Mouse (Mus musculus) natural killer cell, adult 2 months (primary cell): ENCODE results near the gene Nme8.
A peak's percentile ranks its signal among the peaks of the same experiment; 100 is the strongest.

Source experiments
- DNase-seq, 2 experiments: peaks; one replicate each; pipeline ENCODE4 v3.0.0; 2022; ENCODE audit warnings: low spot score in 2 of 2

Gene Nme8

DNA sequence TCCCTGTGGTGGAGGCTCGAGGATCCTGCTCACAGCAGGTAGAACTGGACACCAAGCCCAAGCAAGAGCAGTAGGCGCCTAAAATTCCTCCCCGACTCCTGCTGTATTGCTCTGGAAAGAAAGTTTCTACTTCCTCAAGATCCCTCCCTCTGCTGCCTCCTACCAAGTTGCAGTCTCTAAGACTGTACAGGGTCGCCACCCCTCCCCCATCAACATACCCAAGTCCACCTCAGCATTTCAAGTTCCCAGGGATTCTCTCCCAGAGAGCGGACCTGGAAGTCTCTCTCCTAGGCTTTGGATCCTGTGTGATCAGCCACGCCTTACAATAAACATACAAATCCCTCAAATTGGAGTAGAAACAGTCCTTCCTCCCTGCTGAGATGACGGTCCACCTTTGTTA, at the start of gene Nme8:
Nme8 (minus strand) TSS at position 5 of the 400 bp plus-strand sequence.
- DNase-seq: no peak

DNA sequence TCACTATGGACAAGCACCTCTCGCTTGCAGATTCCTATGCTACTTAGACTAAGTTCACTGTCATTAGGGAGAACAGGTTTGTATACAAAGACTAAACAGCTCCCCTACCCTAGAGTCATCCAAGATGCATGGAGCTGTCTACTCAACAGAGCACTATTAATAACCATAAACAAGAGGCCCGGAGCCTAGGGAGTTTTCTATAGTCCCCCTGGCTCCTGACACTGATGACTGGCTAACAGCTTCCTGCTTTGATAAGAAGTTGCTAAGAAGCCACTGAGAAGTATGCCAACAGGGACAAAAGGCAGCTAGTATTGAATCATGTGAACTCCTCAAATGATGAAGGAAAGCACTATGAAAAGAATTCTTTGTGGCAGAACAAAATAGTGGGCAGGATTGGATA, 48.1 kb upstream of the Nme8 start:
- no peak for DNase-seq

DNA sequence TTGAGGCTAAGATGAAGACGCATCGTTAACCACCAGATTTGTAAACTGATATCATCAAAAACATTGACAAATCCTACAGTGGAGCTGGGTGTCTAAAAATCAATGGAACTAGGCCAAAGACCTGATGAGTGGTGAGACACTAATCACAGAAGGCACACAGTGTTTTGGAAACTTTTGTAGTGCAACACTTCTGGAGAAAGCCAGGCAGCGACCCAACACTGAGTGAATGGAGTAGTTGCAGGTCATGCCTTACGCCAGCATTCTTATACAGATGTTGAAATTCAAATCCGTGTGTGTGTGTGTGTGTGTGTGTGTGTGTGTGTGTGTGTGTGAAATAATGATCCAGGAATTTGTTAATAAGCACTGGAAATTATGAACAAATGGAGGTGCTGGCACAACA, 46.9 kb upstream of the Nme8 start:
- DNase-seq: no peak

DNA sequence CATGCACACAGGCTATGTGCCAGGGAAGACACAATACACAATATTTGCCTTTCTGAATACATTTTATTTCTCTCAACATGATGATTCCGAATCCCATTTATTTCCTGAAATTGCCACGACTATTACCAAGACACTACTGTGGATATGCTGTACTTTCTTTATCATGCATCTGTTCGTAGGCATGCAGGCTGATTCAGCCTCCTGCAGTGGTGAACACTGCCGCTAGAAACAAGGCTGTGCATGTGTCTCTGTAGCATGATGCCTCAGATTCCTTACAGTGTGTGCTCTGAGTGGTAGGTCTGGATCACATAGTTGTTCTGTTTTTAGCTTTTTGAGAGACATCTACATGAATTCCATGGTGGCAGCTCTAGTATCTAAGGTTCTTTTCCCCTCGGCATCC, 37.0 kb upstream of the Nme8 start:
- DNase-seq: no peak

DNA sequence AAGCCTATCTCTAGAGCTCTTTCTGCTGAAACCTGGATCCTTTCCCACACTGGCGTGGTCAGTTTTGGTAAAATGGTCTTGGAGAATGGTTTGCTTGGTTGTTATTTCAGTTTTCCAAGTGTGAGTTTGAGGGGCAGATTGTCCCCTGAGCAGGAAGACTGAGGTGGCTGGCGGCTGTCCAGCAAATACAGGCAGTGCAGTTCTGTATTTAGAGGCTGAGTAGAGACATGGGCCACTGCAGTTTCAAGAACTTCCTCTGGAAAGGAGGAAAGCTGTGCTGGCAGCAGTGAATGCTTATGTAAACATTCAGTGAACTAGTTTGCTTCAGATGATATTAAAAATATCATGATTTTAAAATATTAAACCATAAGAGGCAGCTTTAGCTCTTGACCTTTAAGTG, 33.2 kb upstream of the Nme8 start:
- no peak for DNase-seq

DNA sequence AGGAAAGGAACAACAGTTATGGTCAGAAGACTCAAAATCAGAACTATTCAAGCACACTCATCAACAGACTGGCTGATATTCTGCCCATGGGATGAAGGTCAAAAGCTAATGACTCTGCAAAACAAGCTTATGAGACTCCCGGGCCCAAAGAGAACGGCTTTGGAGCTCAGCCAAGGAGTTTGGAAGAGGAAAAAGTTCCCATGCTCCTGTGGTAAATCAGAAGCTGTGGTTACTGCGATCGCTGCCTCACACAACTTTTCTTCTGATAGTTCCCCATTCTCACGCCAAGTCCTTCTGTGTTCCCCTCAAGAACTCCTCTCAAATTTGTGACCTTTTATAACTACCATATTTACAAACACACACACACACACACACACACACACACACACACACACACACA, 21.4 kb upstream of the Nme8 start:
- no peak for DNase-seq

DNA sequence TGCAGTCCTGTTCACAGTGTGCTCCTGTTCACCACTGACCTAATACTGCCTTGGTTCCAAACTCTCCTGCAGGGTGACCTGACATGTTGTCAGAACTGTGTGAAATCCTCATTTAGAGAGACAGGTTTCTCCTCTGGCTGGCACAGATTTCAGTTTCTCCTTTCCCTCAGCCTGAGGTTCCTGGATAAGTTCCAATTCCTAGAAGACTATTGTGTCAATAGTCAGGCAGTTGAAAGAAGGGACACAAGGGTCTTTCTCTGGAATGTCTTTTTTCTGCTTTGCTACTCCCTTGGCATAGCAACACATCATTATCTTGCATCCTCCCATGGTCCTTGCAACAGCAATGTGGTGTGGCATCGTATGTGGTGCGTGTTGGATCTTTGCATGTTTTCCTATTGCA, 19.6 kb upstream of the Nme8 start:
- no peak for DNase-seq

DNA sequence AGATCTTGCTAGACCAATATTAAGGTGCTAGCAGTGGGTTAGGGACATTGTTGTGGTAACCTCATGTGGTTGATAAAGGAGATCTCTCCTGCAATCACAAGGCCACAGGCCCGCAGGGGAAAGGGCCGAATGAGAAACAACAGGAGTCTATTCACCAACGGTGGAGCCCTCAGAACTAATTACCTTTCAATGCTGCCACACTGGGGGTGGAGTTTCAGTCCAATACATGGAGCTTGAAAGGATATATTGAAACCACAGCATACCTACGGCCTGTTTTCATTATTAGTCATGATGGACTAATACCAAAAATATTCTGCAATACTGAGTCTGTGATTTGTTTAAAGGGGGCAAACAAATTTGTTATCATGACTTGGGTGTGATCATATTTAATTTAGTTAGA, 6.2 kb upstream of the Nme8 start:
- DNase-seq: no peak

DNA sequence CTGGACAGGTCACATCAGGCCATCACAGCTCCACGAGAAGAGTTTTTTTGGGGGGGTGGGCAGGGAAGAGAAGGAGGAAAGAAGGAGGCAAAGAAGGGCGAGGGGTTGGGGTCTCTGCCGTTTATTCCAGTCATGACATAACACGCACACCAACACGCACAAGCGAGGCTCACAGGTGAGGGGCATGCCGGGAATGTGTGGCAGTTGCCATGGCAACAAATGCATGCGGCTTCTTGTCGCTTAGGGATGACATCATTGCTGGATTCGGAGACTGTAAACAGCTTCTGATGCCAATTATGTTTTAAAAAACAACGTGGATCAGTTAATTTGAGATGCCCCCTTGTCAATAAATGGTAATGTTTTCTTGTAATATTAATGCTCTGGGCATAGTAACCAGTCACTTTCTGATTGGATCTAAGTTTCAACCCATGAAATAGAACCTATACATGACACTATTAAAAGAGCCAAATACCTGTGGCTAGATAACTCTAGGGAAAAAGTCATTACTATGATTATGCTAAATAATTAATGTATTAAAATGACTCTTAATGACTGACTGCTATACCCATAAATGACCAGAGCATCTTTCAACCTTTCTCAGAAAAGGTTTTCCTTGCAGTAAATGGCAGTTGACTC, 4.0 kb upstream of the Nme8 start:
- DNase-seq: no peak

DNA sequence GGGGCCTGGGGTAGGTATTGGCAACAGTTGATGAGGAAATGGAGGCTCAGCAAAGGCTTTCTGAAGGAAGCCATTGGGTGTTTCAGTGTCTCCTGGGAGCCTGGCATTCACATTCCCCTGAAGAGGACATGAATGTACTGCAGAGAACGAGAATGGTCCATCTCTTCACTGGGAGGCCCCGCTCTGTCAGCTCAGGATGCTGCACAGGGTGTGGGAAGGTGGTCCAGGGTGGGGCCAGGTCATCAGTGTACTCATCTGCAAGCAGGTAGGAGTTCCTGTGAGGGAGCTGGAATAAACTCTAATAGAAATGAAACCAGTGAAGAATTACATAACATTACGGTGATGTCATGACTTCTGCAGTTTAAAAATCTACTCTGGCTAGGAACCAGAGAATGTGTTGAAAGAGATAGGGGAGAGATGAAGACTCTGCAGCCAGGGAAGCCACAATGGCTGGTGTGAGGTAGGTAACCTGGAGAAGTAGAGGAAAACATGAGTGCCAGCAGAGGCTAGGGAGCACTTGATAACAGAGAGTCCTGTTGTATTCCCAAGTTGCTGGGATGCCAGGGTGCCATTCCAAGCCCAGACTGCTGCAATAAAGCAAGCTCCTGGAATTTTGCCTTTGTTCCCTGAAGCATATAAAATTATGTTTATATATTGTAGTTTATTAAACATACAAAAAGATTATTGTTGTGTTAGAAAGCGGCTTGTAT, 3.3 kb upstream of the Nme8 start:
- DNase-seq: no peak

DNA sequence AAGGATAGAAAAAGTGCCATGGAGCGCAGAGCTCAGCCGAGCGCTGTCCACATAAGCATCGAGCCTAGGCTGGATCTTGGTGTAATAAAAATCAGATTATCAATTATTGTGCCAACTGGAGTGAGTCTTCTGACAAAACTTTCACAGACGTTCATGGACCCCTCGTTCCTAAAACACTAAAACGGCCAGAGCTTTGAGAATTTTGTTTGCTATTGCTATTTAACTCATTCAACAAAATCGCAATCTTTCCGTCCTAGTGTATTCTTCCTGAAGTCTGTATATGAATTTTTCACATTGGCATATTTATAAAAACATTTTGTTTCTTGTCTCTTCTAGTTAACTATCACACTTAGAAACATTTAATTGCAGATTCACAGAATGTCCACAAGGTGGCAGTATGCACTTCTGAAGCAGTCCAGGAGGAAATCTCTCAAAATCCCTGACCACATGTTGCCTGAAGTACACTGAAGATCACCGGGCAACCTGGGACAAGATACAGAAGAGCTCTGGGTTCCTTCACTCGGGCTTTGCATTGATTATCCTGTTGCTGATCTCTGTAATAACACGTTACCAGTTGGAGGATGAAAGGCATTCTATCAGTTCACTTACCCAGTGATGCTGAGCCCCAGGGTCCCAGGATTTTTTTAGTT, 1.1 kb upstream of the Nme8 start:
- no peak for DNase-seq

DNA sequence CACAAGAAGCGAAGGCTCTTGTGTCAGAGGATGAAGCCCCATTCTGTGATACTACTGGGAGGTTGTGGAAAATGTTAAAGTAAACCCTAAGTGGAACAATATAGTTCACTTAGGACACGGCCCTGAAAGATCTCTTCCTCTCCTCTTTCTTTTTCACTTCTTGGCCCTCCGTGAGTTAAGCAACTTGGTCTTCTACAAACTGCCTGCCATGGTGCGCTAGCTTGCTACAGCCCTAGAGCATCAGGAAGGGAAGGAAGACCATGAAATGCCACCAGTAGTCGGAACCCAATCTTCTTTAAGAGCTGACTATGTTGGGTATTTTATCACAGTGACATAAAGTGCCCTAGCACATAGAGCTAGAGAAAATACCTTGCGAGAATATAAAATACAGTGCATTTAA, 7.2 kb downstream of the Nme8 start:
- no peak for DNase-seq

DNA sequence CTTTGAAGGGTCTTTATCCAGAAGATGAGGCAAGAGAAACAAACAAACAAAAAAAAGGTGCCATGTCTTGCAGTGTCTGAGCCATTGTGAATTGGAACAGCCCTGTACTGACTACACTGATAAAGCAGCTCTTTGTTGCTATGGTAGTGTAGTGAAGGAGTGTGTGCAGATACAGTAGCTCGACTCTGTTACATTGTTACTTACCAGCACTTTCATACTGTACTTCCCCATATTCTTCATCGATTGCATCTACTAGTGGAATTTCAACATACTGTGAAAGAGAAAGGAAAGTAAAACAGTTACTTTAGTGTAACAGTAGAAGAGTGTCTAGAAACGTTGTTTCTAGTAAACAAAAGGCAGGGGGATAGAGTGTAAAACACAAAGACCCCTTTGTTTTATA, 7.6 kb downstream of the Nme8 start:
- DNase-seq: no peak

DNA sequence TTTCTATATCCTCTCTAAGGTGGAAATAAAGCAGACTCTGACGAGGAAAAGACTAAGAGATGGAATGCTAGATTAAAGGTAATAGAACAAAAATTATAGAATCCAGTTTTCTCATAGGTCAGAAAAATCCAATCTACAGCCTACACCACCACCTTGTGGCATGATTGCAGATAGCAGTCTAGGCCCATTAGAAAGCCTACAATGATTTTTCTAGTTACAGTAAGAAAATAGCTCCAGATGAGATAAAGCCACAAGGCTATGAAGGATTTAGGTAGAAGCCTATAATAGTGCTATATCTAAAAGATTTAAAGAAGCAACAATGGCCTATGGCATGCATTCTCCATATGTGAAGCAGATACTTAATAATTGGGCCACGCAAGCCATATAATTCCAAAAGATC, 13.6 kb downstream of the Nme8 start:
- DNase-seq: peak in 1 of 2 experiments; percentile 11

DNA sequence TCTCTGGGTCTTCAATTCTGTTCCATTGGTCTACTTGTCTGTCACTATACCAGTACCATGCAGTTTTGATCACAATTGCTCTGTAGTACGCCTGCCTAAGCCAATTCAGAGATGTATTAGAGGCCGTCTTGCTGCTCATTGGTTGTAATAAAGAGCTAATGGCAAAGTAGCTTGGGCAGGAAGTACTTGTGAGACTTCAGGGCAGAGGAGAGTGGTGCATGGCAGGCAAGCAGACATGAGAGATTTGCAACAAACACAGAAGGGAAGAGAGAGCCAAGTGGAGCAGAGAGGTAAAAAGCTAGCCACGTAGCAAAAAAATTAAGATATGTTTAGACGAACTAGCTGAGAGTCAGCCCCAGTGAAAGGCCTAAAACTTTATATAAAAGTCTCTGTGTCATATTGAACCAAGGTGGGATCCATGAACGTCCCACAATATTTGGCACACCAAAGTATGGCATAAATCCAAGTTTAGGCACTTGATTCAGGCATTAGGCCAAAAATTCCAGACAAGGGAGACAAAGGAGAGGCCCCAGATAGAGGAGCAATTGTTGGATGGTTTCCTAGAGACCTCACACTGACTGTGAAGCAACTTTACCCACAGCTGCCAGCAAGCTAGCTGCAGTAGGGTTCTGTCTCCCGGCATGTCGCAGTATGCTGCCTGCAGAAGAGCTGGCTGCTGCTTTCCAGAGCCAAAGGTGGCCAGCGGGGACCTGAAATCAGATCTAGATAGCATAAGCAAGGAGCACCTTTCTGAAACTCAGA, 14.5 kb downstream of the Nme8 start:
- no peak for DNase-seq

DNA sequence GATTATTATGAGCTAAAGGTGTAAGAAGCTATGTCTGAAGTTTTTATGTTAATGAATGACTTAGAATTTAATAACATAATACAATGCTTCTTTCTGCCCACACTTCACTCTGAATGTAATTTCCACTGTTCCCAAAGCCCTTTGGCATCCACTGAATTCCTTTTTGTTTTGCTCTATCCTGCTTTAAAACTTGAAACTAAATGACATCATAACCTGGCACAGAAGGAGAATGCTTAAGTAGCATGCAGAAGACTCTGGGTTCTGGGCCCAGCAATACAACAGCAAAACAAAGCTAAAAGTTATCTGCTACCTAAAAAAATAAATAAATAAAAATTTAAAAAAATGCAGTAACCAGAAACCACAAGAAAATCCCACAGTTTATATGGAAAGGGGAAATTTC, 23.0 kb downstream of the Nme8 start:
- no peak for DNase-seq

DNA sequence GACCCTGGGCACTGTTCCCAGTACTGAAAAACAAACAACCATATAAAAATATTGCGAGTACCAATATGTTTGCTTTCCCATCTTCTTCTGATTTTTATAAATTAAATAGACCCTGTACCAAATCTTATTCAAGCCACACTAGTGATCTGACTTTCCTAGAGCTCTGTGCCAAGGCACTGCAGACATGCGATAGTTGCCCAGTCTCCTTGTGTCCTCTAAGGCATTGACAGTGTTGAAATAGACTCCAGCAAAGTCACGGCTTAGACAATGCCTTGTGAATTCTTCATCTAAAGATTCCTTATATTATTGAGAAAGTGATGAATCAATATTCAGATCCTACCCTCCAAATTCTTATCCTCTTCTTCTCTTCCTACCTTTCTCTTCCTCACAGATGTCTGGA, 23.6 kb downstream of the Nme8 start:
- no peak for DNase-seq

DNA sequence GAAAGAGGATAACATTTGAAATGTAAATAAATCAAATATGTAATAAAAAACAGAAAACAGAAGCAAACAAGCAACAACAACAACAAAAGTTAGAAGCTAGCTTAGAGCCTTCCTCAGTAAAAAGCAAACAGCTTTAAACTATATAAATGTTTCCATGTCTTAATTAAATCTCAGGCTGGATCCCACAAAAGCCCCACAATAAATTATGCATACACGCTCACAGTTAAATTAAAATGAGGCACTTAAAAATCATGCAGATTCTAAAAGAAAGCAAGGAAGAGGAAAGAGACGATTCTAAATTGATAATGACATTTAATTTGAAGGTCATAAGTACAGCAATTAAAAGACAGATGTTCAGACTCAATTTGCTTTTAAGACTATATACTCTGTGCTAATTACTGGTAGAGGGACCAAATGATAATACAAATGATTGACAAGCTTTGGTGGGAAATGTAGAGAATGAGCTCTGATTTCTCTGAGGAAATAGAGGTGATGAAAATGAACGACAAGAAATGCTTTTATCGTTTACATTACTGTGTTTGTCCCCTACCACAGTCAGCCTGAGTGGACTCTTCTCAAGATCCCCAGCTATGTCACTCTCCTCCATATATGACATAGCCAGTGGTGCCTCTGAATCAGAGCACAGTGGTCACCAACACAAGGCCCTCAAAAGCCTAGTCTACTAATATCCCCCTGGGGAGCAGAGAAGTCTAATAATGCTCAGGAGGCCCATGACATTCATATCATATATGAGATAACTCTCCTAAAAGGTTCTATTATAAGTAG, 29.0 kb downstream of the Nme8 start:
- DNase-seq: no peak

DNA sequence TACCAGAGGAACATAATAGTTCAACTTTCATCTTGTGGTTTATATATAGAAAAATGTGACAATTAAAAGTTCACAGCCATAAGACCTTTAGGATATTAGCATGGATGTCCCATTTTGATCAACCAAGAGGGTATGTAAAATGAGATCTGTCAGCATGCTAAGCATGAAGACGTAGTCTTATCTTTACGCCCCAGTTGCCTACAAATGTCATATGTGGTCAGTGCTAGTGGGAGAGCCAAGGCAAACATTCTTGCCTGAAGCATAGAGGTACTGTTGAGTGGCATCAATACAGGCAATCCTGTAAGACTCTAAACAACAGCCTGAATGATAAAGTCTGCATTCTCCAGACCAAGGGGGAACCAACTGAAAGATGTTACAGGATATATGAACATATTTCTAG, 45.2 kb downstream of the Nme8 start:
- DNase-seq: no peak

DNA sequence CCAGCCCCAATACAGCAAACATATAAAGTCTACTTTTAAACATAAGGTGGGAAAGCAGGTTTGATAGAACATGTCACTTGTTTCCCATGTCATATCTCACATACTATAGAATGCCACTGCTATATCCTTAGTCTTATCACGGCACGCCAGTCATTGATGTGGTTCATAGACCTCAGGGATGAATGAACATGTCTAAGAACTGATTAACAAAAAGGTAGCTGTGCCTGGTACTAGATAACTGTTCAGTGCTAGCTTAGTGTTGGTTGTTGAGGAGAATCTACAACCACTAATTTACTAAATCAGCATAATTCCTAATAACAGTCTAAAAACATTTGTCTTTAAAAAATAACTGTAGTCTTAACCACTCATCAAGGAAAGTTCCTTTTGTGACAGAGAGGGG, 47.8 kb downstream of the Nme8 start:
- DNase-seq: no peak

DNA sequence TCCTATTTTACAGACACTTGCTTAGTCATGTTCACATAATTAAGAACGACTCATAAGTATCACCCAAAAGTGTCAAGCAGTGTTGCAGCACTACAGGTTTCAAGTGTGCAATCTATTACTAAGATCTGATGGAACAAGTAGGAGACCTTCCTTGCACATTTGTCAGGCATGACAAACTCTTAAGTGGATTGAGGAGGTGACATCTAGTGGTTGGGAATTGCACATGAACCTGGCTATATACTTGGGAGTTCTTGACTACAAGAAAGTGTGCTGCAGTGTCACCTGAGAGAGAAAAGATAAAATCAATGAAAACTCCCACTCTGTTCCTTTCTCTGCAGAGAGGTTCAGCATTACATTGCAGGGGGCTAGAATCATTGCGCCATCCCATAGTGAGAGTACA, 53.4 kb downstream of the Nme8 start:
- DNase-seq: no peak

DNA sequence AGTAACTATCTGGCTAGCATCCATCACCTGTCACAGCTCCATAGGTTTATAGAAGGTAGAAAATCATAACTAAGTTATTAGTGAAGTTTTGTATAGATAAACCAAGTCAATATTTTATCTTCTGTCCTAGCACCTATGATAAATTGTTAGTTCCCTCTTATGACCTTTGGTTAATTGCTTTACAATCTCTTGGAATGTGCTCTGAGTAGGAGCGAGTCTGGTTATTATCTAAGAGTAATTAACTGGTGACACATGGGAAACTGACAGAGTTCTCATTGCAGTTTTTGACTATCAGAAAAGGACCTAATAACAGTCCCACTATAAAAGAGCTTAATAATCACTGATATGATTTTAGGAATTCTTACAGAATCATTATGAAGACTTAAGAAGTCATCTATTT, 54.1 kb downstream of the Nme8 start:
- DNase-seq: no peak
